Mouse (Mus musculus) right cerebral cortex, postnatal 4 days (tissue): Measurements from ENCODE around the gene Bcas2.

ENCODE experiments used
- DNase-seq: peaks from one replicate; pipeline ENCODE4 v3.0.0-alpha.2; 2022

Gene Bcas2

GRCm38 (mm10) chr3:103224231-103224765 lies 52.8 kb downstream of the Bcas2 start:
- no peak for DNase-seq

DNA sequence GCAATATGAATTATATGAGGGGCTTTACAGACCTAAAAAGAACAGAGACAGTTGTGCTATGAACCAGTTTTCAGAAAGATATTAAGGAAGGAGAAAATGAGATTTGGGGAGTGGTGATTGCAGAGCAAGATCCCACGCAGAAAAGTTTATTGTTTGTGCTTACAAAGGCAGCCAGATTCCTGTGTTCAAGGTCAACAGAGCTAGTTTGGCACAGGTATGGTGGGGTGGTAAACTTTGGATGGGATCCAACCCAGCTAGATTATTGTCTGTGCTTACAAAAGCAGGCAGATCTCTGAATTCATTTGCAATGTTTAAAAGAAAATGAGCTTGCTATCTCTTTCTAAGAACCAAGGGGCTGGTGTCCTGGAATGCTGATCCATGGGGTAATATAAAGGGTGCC lies 56.3 kb downstream of the Bcas2 start:
- DNase-seq = no peak
